Mouse (Mus musculus) fat pad, adult 2 months (tissue): ENCODE measurements around the gene Gm20890.
"Not testable (repeated sequence)": the region's sequence is repeated elsewhere in the genome, so short reads cannot be mapped to it uniquely, and the experiment has no call there.

Experiments used
- DNase-seq: peaks from one replicate; pipeline ENCODE4 v3.0.0-alpha.2; 2011; ENCODE audit warnings: low read depth, low spot score; ENCODE audit errors: extremely low read depth

Gene Gm20890

DNA sequence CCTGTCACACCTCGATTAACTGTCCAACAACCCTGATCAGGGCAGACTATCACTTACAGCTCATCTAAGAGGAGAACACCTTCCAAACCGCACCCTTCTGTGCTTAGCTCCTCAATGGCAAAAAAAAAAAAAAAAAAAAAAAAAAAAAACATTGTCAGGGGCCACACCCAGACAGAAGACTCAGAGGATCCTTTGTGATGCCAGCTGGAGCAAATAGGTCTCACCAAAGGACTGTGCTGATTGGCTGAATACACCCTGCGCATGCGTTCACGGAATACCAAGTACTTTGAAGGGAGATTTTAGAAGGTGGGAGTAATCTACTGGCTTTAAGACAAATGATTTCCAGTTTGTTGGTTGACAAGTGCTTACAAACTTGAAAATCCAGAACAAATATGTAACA lies at the start of gene Gm20890:
Gene Gm20890 (minus strand): TSS at position 101 of the 400 bp plus-strand sequence.
- not testable (repeated sequence) for DNase-seq
